Mouse (Mus musculus): ENCODE data around the gene Knop1. TPM values are rescaled to one million over a fixed set of nuclear protein-coding genes. Genes with fewer than 3 reads are reported as not detected.

The Knop1 gene
- polyA plus RNA-seq, 1 experiment = 13.0 TPM

GRCm38 (mm10) chr7:118798105-118798570 is 57.9 kb downstream of the Knop1 start:
- Histone ChIP-seq H3K36me3 (ENCODE audit: control insufficient read depth, insufficient read depth) (peaks cover 17% of the 10 kb centered on the region), H3K4me3 (no peak overlapping the region), H3ac (ENCODE audit: control insufficient read depth, insufficient read length) (no peak overlapping the region), H3K79me2 (ENCODE audit: control insufficient read depth, insufficient read depth) (no peaks in the 10 kb centered on the region), H3K27me3 (ENCODE audit: control insufficient read depth, insufficient read depth, insufficient read length) (no peaks in the 10 kb centered on the region), H3K4me2 (ENCODE audit: low read depth) (no peak overlapping the region)
- TF ChIP-seq POLR2AphosphoS2 (IDR thresholded peaks at IDR 0.05; ENCODE audit: insufficient read length, low read depth) (no peak), SRF (IDR thresholded peaks at IDR 0.05; ENCODE audit: control insufficient read depth, insufficient read length, low read depth) (no peak), MYOG (IDR thresholded peaks at IDR 0.05; ENCODE audit: control insufficient read depth in 1 of 3, insufficient read depth in 1 of 3, insufficient read length in 2 of 3, low read depth in 2 of 3) (no peak)

- peaks cover 17% of the 10 kb centered on the region for H3K36me3 ChIP-seq (ENCODE audit: control insufficient read depth, insufficient read depth)
- H3K79me2 ChIP-seq (ENCODE audit: control insufficient read depth, insufficient read depth) = no peaks in the 10 kb centered on the region
- no peaks in the 10 kb centered on the region for H3K27me3 ChIP-seq (ENCODE audit: control insufficient read depth, insufficient read depth, insufficient read length)
- H3ac ChIP-seq (ENCODE audit: control insufficient read depth, insufficient read length) = no peak overlapping the region
- no peak overlapping the region for H3K4me2 ChIP-seq (ENCODE audit: low read depth)
- TF ChIP-seq SRF (IDR thresholded peaks at IDR 0.05; ENCODE audit: control insufficient read depth, insufficient read length, low read depth) (no peak), TCF3 (IDR thresholded peaks at IDR 0.05; ENCODE audit: insufficient read length, low read depth) (no peak), MYOD1 (IDR thresholded peaks at IDR 0.05; ENCODE audit: control insufficient read depth in 1 of 3, insufficient read length in 2 of 3, low read depth in 2 of 3) (no peak), TCF12 (IDR thresholded peaks at IDR 0.05; ENCODE audit: insufficient read depth, poor library complexity, severe bottlenecking) (no peak), MYOG (IDR thresholded peaks at IDR 0.05; ENCODE audit: control insufficient read depth in 1 of 3, insufficient read depth in 1 of 3, insufficient read length in 2 of 3, low read depth in 2 of 3) (no peak), REST (IDR thresholded peaks at IDR 0.05; ENCODE audit: insufficient read depth, insufficient read length) (no peak), USF1 (IDR thresholded peaks at IDR 0.05; ENCODE audit: low read depth) (no peak), E2F4 (IDR thresholded peaks at IDR 0.05; ENCODE audit: insufficient read depth) (no peak), POLR2A (IDR thresholded peaks at IDR 0.05; ENCODE audit: insufficient read length, low read depth) (no peak), MAX (IDR thresholded peaks at IDR 0.05; ENCODE audit: low read depth) (no peak), CEBPB (IDR thresholded peaks at IDR 0.05; ENCODE audit: insufficient read depth, poor library complexity, severe bottlenecking) (no peak), POLR2AphosphoS2 (IDR thresholded peaks at IDR 0.05; ENCODE audit: insufficient read length, low read depth) (no peak)
- no peak overlapping the region for H3K4me3 ChIP-seq
Observed at GRCm38 (mm10) chr7:118797600-118797999, 58.5 kb downstream of the Knop1 start.

- TF ChIP-seq MYOD1 (IDR thresholded peaks at IDR 0.05; ENCODE audit: control insufficient read depth in 1 of 3, insufficient read length in 2 of 3, low read depth in 2 of 3) (no peak), E2F4 (IDR thresholded peaks at IDR 0.05; ENCODE audit: insufficient read depth) (no peak), USF1 (IDR thresholded peaks at IDR 0.05; ENCODE audit: low read depth) (no peak), POLR2AphosphoS2 (IDR thresholded peaks at IDR 0.05; ENCODE audit: insufficient read length, low read depth) (no peak), CEBPB (IDR thresholded peaks at IDR 0.05; ENCODE audit: insufficient read depth, poor library complexity, severe bottlenecking) (no peak), TCF12 (IDR thresholded peaks at IDR 0.05; ENCODE audit: insufficient read depth, poor library complexity, severe bottlenecking) (no peak), TCF3 (IDR thresholded peaks at IDR 0.05; ENCODE audit: insufficient read length, low read depth) (no peak), MAX (IDR thresholded peaks at IDR 0.05; ENCODE audit: low read depth) (no peak), MYOG (IDR thresholded peaks at IDR 0.05; ENCODE audit: control insufficient read depth in 1 of 3, insufficient read depth in 1 of 3, insufficient read length in 2 of 3, low read depth in 2 of 3) (no peak), SRF (IDR thresholded peaks at IDR 0.05; ENCODE audit: control insufficient read depth, insufficient read length, low read depth) (no peak), POLR2A (IDR thresholded peaks at IDR 0.05; ENCODE audit: insufficient read length, low read depth) (no peak), REST (IDR thresholded peaks at IDR 0.05; ENCODE audit: insufficient read depth, insufficient read length) (no peak)
- no peak overlapping the region for H3ac ChIP-seq (ENCODE audit: control insufficient read depth, insufficient read length)
- peaks cover 17% of the 10 kb centered on the region for H3K36me3 ChIP-seq (ENCODE audit: control insufficient read depth, insufficient read depth)
- no peak overlapping the region for H3K4me3 ChIP-seq
- H3K4me2 ChIP-seq (ENCODE audit: low read depth) = no peak overlapping the region
- no peaks in the 10 kb centered on the region for H3K79me2 ChIP-seq (ENCODE audit: control insufficient read depth, insufficient read depth)
- no peaks in the 10 kb centered on the region for H3K27me3 ChIP-seq (ENCODE audit: control insufficient read depth, insufficient read depth, insufficient read length)
Observed at GRCm38 (mm10) chr7:118796838-118797237, 59.2 kb downstream of the Knop1 start.

- no peaks in the 10 kb centered on the region for H3K27me3 ChIP-seq (ENCODE audit: control insufficient read depth, insufficient read depth, insufficient read length)
- no peak overlapping the region for H3K4me3 ChIP-seq
- no peak overlapping the region for H3K4me2 ChIP-seq (ENCODE audit: low read depth)
- no peak overlapping the region for H3ac ChIP-seq (ENCODE audit: control insufficient read depth, insufficient read length)
- peaks cover 12% of the 10 kb centered on the region for H3K36me3 ChIP-seq (ENCODE audit: control insufficient read depth, insufficient read depth)
- no peaks in the 10 kb centered on the region for H3K79me2 ChIP-seq (ENCODE audit: control insufficient read depth, insufficient read depth)
- TF ChIP-seq USF1 (IDR thresholded peaks at IDR 0.05; ENCODE audit: low read depth) (no peak), TCF12 (IDR thresholded peaks at IDR 0.05; ENCODE audit: insufficient read depth, poor library complexity, severe bottlenecking) (peak; percentile 5), MYOG (IDR thresholded peaks at IDR 0.05; ENCODE audit: control insufficient read depth in 1 of 3, insufficient read depth in 1 of 3, insufficient read length in 2 of 3, low read depth in 2 of 3) (peak in 2 of 3 experiments; percentile 52 to 83), MYOD1 (IDR thresholded peaks at IDR 0.05; ENCODE audit: control insufficient read depth in 1 of 3, insufficient read length in 2 of 3, low read depth in 2 of 3) (peak in 2 of 3 experiments; percentile 54 to 60)
Observed at GRCm38 (mm10) chr7:118795779-118796178, 60.3 kb downstream of the Knop1 start.

- TF ChIP-seq E2F4 (IDR thresholded peaks at IDR 0.05; ENCODE audit: insufficient read depth) (no peak), MYOD1 (IDR thresholded peaks at IDR 0.05; ENCODE audit: control insufficient read depth in 1 of 3, insufficient read length in 2 of 3, low read depth in 2 of 3) (no peak), MYOG (IDR thresholded peaks at IDR 0.05; ENCODE audit: control insufficient read depth in 1 of 3, insufficient read depth in 1 of 3, insufficient read length in 2 of 3, low read depth in 2 of 3) (no peak), CEBPB (IDR thresholded peaks at IDR 0.05; ENCODE audit: insufficient read depth, poor library complexity, severe bottlenecking) (no peak), USF1 (IDR thresholded peaks at IDR 0.05; ENCODE audit: low read depth) (no peak), SRF (IDR thresholded peaks at IDR 0.05; ENCODE audit: control insufficient read depth, insufficient read length, low read depth) (no peak), POLR2AphosphoS2 (IDR thresholded peaks at IDR 0.05; ENCODE audit: insufficient read length, low read depth) (no peak), TCF12 (IDR thresholded peaks at IDR 0.05; ENCODE audit: insufficient read depth, poor library complexity, severe bottlenecking) (no peak), REST (IDR thresholded peaks at IDR 0.05; ENCODE audit: insufficient read depth, insufficient read length) (no peak)
- no peaks in the 10 kb centered on the region for H3K79me2 ChIP-seq (ENCODE audit: control insufficient read depth, insufficient read depth)
- H3ac ChIP-seq (ENCODE audit: control insufficient read depth, insufficient read length) = no peak overlapping the region
- peaks cover 2% of the 10 kb centered on the region for H3K36me3 ChIP-seq (ENCODE audit: control insufficient read depth, insufficient read depth)
- H3K4me3 ChIP-seq = no peak overlapping the region
- no peak overlapping the region for H3K4me2 ChIP-seq (ENCODE audit: low read depth)
- no peaks in the 10 kb centered on the region for H3K27me3 ChIP-seq (ENCODE audit: control insufficient read depth, insufficient read depth, insufficient read length)
Observed at GRCm38 (mm10) chr7:118793899-118794298, 62.2 kb downstream of the Knop1 start.

Other genes with a start within 250 kb of the Knop1 start
- 76.5 TPM for gene Gde1, start 150.5 kb downstream of the Knop1 start, polyA plus RNA-seq (2012; fragmentation: generic; extraction: Trizol)
- gene Ccp110, start 143.7 kb downstream of the Knop1 start, polyA plus RNA-seq (2012; fragmentation: generic; extraction: Trizol) = 1.9 TPM
- 35.7 TPM for gene Vps35l, start 116.0 kb downstream of the Knop1 start, polyA plus RNA-seq (2012; fragmentation: generic; extraction: Trizol)
- gene Iqck, start 502 bp downstream of the Knop1 start, polyA plus RNA-seq (2012; fragmentation: generic; extraction: Trizol) = 0.84 TPM
- 27.5 TPM for gene Gprc5b, start 139.0 kb upstream of the Knop1 start, polyA plus RNA-seq (2012; fragmentation: generic; extraction: Trizol)

Measured in myocyte (in vitro differentiated cells).